Mouse (Mus musculus) intestine, embryonic 14.5 days (tissue): ENCODE measurements at regions not wholly inside any gene's neighbourhood (a gene's known extent, or its start where the extent isn't known, plus 50 kb on each side); places are given as distances from the start of the nearest gene placed in this dataset.

Experiments
- ATAC-seq: fragments of 200-750 bp; cut with Nextera tagmentation; replicated peaks from 2 replicates; pipeline ENCODE4 v1.8.0; 2017; ENCODE audit warnings: low read depth, moderate number of reproducible peaks, moderate TSS enrichment, moderate library complexity; ENCODE audit not compliant: low FRiP score, low TSS enrichment
- DNase-seq: peaks from one replicate; pipeline ENCODE4 v3.0.0-alpha.2; 2018; ENCODE audit warnings: low spot score
- H3K27ac ChIP-seq: fragments of 300-500 bp; sonication (generic); 2 replicates; pipeline ENCODE4 v1.5.1; 2014; ENCODE audit warnings: low read depth, mild to moderate bottlenecking, control low read depth
- H3K27me3 ChIP-seq: fragments of 300-500 bp; sonication (generic); replicated peaks from 2 replicates; pipeline ENCODE4 v1.6.1; 2014; ENCODE audit warnings: low read length, control low read depth; ENCODE audit not compliant: control insufficient read depth, insufficient read depth
- H3K36me3 ChIP-seq: fragments of 300-500 bp; sonication (generic); 2 replicates; pipeline ENCODE4 v1.6.1; 2014; ENCODE audit warnings: low read length, control low read depth; ENCODE audit not compliant: control insufficient read depth, insufficient read depth
- H3K4me1 ChIP-seq: fragments of 300-500 bp; sonication (generic); replicated peaks from 2 replicates; pipeline ENCODE4 v1.6.1; 2014; ENCODE audit warnings: low read length, control low read depth, mixed read lengths; ENCODE audit not compliant: control insufficient read depth, insufficient read depth
- H3K4me2 ChIP-seq: fragments of 300-500 bp; sonication (generic); 2 replicates; pipeline ENCODE4 v1.6.1; 2014; ENCODE audit warnings: low read length
- H3K4me3 ChIP-seq: fragments of 300-500 bp; sonication (generic); 2 replicates; pipeline ENCODE4 v1.5.1; 2014; ENCODE audit warnings: low read depth, low read length, control low read depth, mixed read lengths
- H3K9ac ChIP-seq: fragments of 300-500 bp; sonication (generic); 2 replicates; pipeline ENCODE4 v1.6.1; 2014; ENCODE audit warnings: mild to moderate bottlenecking, low read length
- H3K9me3 ChIP-seq: fragments of 300-500 bp; sonication (generic); 2 replicates; pipeline ENCODE4 v1.6.1; 2016; ENCODE audit warnings: low read length, control low read depth; ENCODE audit not compliant: control insufficient read depth
- whole genome bisulfite sequencing: fragments of 180-500 bp; shearing (Covaris S2); extraction: QIAGEN DNeasy Blood & Tissue Kit; methylation state at CpG from one replicate; pipeline ENCODE4 v1.1.7; 2014; 5-methylcytosine and 5-hydroxymethylcytosine counted together

DNA sequence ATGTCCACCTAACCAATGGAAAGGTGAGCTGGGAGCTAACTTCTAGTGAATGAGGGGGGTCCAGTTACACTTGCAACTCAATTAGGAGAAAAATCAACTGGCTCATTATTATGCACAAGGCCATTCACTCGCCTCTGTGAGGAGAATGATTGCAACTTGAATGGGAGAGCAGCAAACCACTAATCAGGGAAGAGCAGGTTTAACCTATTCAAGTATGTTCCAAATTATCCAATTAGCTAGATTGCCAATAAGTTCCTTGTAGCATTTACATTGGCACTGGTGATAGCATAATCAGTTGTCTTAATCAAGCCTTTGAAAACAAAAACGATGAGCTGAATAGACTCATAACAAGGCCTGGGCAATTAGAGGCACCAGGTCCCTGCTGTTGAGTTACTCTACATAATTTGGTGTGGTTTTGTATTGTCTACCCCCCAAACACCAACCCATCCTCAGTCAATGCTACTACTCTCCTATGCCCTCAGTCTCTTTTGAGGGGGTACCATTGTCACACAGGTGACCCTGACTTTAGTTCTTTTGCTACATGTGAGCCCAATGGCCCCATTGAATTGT lies 217.6 kb upstream of the Etaa1 start:
- no peak overlapping the region for H3K27ac ChIP-seq
- H3K4me2 ChIP-seq = no peak overlapping the region
- H3K36me3 ChIP-seq = no peaks in the 10 kb centered on the region
- DNase-seq = no peak
- H3K4me1 ChIP-seq = no peaks in the 10 kb centered on the region
- no peaks in the 10 kb centered on the region for H3K9me3 ChIP-seq
- H3K4me3 ChIP-seq = no peak overlapping the region
- 85% methylated on average over 2 of the region's 2 CpGs for WGBS
- ATAC-seq = no peak
- H3K27me3 ChIP-seq = no peaks in the 10 kb centered on the region
- H3K9ac ChIP-seq = no peak overlapping the region

DNA sequence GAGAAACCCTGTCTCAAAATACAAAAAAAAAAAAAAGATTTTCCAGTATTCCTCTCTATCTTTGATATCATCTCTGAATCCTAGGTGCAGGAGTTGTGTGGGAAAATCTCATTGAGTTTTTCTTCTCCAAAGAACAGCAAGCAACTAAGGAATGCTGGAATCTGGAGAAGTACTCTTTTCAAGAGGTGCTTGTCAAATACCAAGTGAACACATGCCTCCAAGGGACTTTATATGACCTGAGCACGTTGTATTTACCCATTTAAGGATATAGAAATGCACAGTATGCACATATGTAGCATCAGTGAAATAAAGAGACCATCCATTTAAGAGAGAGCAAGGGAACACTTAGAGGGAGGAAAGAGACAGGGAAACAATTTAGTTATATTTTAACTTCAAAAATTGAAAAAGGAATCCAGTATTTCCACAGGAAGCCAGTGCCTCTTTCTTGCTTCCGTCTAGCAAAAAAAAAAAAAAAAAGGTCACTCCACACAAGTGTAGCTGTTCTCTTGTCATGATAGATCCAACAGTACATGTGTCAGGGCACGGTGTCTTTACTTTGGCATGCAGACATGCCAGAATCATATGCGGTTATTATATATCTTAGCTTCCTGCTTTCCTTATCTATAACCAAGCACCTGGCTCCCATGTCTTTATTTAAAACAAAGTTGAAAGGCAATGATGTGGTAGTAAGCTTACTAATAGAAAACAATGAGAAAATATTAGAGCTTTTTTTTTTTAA lies 212.1 kb upstream of the Etaa1 start:
- no peaks in the 10 kb centered on the region for H3K36me3 ChIP-seq
- H3K9ac ChIP-seq = no peak overlapping the region
- 85% methylated on average over 4 of the region's 4 CpGs for WGBS
- DNase-seq (no peak), ATAC-seq (no peak)
- H3K4me3 ChIP-seq = no peak overlapping the region
- no peak overlapping the region for H3K4me2 ChIP-seq
- no peaks in the 10 kb centered on the region for H3K9me3 ChIP-seq
- no peaks in the 10 kb centered on the region for H3K4me1 ChIP-seq
- no peaks in the 10 kb centered on the region for H3K27me3 ChIP-seq
- H3K27ac ChIP-seq = no peak overlapping the region

DNA sequence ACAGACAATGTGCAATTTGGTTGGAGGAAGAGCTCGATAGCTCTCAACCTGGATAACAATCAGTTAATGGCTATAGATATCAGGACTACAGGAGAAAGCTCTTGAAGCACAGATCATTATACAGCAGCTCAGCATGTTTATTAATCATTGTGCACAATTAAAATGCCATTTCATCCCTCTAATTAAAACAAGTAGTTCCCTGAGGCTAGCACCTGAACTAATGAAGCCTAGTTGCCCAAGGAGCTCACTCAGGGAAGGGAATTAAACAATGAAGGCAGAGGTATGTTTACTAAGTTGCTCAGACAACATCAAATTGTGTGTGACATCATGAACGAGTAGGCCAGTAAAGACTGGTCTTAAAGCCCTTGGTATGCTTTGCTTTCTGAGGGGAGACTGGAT lies 210.3 kb upstream of the Etaa1 start:
- Histone ChIP-seq H3K4me2 (no peak overlapping the region), H3K4me3 (no peak overlapping the region), H3K27ac (no peak overlapping the region), H3K9me3 (no peaks in the 10 kb centered on the region), H3K4me1 (no peaks in the 10 kb centered on the region), H3K36me3 (no peaks in the 10 kb centered on the region), H3K9ac (no peak overlapping the region), H3K27me3 (no peaks in the 10 kb centered on the region)
- ATAC-seq (no peak), DNase-seq (no peak)
- WGBS = 76% methylated on average over 2 of the region's 2 CpGs

DNA sequence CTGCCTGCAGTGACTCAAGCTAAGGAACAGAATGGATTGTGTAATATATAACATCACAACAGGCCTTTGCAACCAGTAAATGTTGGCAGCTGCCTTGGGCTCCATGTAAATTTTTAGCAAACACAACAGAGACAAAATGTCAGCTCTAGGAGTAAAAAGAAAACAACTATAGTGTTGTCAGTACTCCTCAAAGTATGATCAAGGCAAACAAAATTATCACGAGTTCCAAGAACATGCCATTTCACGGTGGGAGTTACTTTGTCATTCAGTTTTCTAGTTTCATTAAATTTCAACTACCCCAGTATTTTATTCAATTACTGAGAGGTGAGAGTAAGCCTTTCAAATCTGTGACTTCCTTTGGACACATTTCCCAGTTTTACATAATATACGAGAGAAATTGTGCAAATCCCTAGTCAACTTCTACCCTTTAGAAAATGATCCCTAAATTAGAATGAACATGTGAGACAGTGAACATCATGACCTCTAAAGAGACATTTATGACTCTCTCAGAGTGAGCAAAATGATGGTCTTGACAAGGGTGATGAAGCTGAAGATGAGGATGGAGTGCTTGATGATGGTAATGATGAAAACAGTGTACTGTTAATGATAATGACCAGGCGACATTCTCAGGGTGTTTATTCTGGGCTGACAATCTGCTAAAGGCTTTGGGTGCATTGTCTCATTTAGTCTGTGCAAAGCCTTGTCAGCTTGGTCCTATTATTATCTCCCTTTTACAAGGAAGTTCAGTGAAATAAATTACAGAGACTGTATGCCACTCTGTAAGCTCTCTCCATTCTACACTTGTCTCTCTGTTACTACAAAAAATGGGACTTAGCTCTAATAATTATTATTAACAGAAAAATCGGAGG lies 209.7 kb upstream of the Etaa1 start:
- DNase-seq (no peak), ATAC-seq (no peak)
- Histone ChIP-seq H3K9me3 (no peaks in the 10 kb centered on the region), H3K27me3 (no peaks in the 10 kb centered on the region), H3K4me3 (no peak overlapping the region), H3K36me3 (no peaks in the 10 kb centered on the region), H3K27ac (no peak overlapping the region), H3K4me1 (no peaks in the 10 kb centered on the region), H3K4me2 (no peak overlapping the region), H3K9ac (no peak overlapping the region)
- WGBS = 81% methylated on average over 5 of the region's 5 CpGs

DNA sequence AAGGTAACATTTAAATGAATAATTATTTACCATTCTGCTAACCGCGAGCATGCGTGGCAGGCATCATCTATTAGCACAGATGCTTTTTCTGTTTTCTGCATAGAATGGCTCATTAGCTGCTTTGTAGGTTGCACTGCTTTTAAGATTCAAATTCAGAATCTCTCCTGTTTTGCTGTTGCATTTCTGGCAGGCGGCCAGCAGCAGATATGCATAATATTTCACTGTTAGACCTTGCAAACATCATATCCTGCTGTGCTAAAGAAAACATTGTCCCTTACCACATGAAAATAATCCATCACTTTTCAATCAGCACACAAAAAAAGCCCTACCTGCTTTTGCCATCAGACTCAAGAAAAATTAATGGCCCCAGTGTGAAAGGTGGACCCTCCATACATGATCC lies 202.8 kb upstream of the Etaa1 start:
- H3K4me2 ChIP-seq = no peak overlapping the region
- H3K9me3 ChIP-seq = no peaks in the 10 kb centered on the region
- ATAC-seq = no peak
- H3K9ac ChIP-seq = no peak overlapping the region
- DNase-seq = no peak
- H3K27ac ChIP-seq = no peak overlapping the region
- no peaks in the 10 kb centered on the region for H3K27me3 ChIP-seq
- H3K4me3 ChIP-seq = no peak overlapping the region
- H3K36me3 ChIP-seq = no peaks in the 10 kb centered on the region
- WGBS = 52% methylated on average over 4 of the region's 4 CpGs
- H3K4me1 ChIP-seq = peaks cover 14% of the 10 kb centered on the region

DNA sequence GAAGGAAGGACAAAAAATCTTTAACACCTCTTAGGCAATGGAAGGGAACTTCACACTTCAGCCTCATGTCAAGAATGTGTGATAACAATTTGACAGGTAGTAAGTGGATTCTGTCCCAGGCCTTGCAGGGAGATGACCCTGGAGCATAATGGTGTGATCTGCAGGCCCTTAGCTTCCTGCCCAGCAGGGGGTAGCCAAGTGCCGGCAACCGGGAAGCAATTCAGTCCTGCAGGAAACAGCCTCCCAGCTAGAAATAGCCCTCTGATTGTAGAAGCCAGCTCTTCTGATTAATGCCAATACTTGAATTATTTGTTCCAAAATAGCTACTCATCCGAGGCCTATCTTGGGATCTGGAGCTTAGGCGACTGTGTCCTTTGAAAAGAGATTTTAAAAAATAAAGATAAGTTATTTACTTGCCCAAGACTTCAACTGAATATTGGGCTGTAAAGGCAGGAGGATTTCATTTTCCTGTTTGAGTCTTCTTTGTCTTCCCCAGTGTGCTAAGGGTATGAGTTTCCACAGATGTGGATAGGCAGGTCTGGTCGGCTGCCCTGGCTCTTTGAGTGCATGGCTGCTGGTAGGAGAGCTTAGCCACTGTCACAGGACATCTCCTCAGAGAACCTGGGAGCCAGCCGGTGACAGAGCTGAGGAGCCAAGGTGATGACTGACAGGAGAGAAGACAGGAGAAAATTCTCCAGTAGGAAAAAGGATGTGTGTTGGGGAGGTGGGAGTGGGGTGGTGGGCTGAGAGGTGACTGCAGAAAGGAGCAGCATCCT lies 198.3 kb upstream of the Etaa1 start:
- peak overlapping the region; percentile 72 for H3K27ac ChIP-seq
- DNase-seq (peak; percentile 76), ATAC-seq (peak; percentile 81; the same call in 1 of the 2 replicates)
- H3K4me3 ChIP-seq = no peak overlapping the region
- 8% methylated on average over 6 of the region's 6 CpGs for WGBS
- H3K9ac ChIP-seq = no peak overlapping the region
- H3K4me1 ChIP-seq = peaks cover 14% of the 10 kb centered on the region
- no peaks in the 10 kb centered on the region for H3K27me3 ChIP-seq
- H3K36me3 ChIP-seq = no peaks in the 10 kb centered on the region
- no peaks in the 10 kb centered on the region for H3K9me3 ChIP-seq
- H3K4me2 ChIP-seq = no peak overlapping the region

DNA sequence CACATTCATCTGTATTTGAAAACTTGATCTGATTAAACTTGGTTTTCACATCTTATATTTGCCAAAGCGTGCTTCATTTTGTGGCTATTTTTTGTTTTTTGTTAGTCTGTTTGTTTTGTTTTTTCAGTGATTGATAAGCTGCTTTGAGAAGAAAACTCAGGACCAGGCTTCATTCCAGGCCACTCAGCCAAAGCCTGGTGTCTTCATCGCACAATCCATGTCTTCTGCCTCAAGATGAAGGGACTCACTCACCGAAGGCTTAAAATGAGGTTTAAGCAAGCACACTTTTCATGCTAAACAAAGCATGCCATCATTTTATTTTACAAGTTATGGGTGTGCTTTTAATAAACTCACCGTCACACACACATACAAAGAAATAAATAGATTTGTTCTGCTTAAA lies 197.7 kb upstream of the Etaa1 start:
- no peaks in the 10 kb centered on the region for H3K36me3 ChIP-seq
- no peak overlapping the region for H3K4me3 ChIP-seq
- H3K9me3 ChIP-seq = no peaks in the 10 kb centered on the region
- no peak overlapping the region for H3K4me2 ChIP-seq
- peaks cover 10% of the 10 kb centered on the region for H3K4me1 ChIP-seq
- no peaks in the 10 kb centered on the region for H3K27me3 ChIP-seq
- no peak overlapping the region for H3K9ac ChIP-seq
- 74% methylated on average over 4 of the region's 4 CpGs for WGBS
- no peak for ATAC-seq
- no peak for DNase-seq
- H3K27ac ChIP-seq = no peak overlapping the region

DNA sequence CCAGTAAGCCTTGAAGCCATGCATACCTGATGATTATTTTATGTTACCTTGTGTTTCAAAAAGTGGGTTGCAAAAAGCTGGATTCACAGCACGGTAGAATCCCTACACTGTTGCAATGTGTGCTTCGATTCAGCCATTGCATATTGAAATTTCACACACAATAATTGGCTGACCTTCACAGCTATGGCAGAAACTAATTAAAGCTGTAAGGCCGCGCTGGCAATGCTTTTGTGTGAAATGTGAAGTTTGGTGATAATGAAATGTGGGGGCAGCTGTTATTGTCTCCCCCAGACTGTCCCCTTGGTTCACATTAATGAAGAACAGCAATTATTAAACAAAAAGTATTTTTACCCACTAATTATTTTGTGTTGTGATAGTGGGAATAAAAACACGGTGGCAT lies 173.8 kb upstream of the Etaa1 start:
- no peaks in the 10 kb centered on the region for H3K4me1 ChIP-seq
- H3K4me2 ChIP-seq = no peak overlapping the region
- H3K27ac ChIP-seq = no peak overlapping the region
- H3K27me3 ChIP-seq = no peaks in the 10 kb centered on the region
- H3K9me3 ChIP-seq = no peaks in the 10 kb centered on the region
- no peaks in the 10 kb centered on the region for H3K36me3 ChIP-seq
- no peak overlapping the region for H3K4me3 ChIP-seq
- no peak for ATAC-seq
- no peak overlapping the region for H3K9ac ChIP-seq
- no peak for DNase-seq
- WGBS = 84% methylated on average over 5 of the region's 5 CpGs
